Mouse (Mus musculus) kidney, postnatal 0 days (tissue): ENCODE data around the gene Faap20. TPM values are rescaled to one million over a fixed set of nuclear protein-coding genes. Genes with fewer than 3 reads are reported as not detected.
A peak's percentile ranks its signal among the peaks of the same experiment; 100 is the strongest.

ENCODE experiments used
- ATAC-seq: fragments of 200-750 bp; cut with Nextera tagmentation; replicated peaks from 2 replicates; pipeline ENCODE4 v1.8.0; 2017; ENCODE audit warnings: low read depth, moderate number of reproducible peaks, moderate TSS enrichment, moderate library complexity; ENCODE audit not compliant: low FRiP score
- DNase-seq: peaks from one replicate; pipeline ENCODE4 v3.0.0-alpha.2; 2016; ENCODE audit warnings: low spot score
- H3K27ac ChIP-seq: fragments of 300-500 bp; sonication (generic); 2 replicates; pipeline ENCODE4 v1.5.1; 2014; ENCODE audit warnings: mild to moderate bottlenecking
- H3K27me3 ChIP-seq: fragments of 300-500 bp; sonication (generic); 2 replicates; pipeline ENCODE4 v1.6.1; 2014; ENCODE audit warnings: low read length, mixed read lengths; ENCODE audit not compliant: insufficient read depth
- H3K36me3 ChIP-seq: fragments of 300-500 bp; sonication (generic); 2 replicates; pipeline ENCODE4 v1.6.1; 2014; ENCODE audit warnings: low read length, mixed read lengths; ENCODE audit not compliant: insufficient read depth
- H3K4me1 ChIP-seq: fragments of 300-500 bp; sonication (generic); replicated peaks from 2 replicates; pipeline ENCODE4 v1.6.1; 2014; ENCODE audit warnings: antibody characterized with exemption, low read length, mixed read lengths; ENCODE audit not compliant: insufficient read depth
- H3K4me2 ChIP-seq: fragments of 300-500 bp; sonication (generic); 2 replicates; pipeline ENCODE4 v1.6.1; 2014; ENCODE audit warnings: mild to moderate bottlenecking, low read length, moderate library complexity, mixed read lengths
- H3K4me3 ChIP-seq: fragments of 300-500 bp; sonication (generic); replicated peaks from 2 replicates; pipeline ENCODE4 v1.5.1; 2014; ENCODE audit warnings: low read depth, low read length
- H3K9ac ChIP-seq: fragments of 300-500 bp; sonication (generic); 2 replicates; pipeline ENCODE4 v1.6.1; 2014; ENCODE audit warnings: low read depth, low read length
- H3K9me3 ChIP-seq: fragments of 300-500 bp; sonication (generic); replicated peaks from 2 replicates; pipeline ENCODE4 v1.6.1; 2016; ENCODE audit warnings: low read length, inconsistent platforms, mixed read lengths
- CTCF ChIP-seq: IDR thresholded peaks from 2 replicates; pipeline ENCODE4 v1.5.1; 2016; ENCODE audit warnings: antibody characterized with exemption, low read depth, mild to moderate bottlenecking, moderate library complexity
- WGBS: fragments of 180-500 bp; shearing (Covaris S2); extraction: QIAGEN DNeasy Blood & Tissue Kit; methylation state at CpG from one replicate; pipeline ENCODE4 v1.1.7; 2014; 5-methylcytosine and 5-hydroxymethylcytosine counted together
- polyA plus RNA-seq: library from polyadenylated mRNA; unstranded; fragments of >200 nt; fragmentation: Nextera tagmentation; extraction: Ambion mirVana; gene quantifications from 2 replicates; pipeline ENCODE4 v1.2.1, GENCODE M21; 2015

Gene Faap20
- polyA plus RNA-seq, 1 experiment from 2014 or later, result 77.2 TPM

DNA sequence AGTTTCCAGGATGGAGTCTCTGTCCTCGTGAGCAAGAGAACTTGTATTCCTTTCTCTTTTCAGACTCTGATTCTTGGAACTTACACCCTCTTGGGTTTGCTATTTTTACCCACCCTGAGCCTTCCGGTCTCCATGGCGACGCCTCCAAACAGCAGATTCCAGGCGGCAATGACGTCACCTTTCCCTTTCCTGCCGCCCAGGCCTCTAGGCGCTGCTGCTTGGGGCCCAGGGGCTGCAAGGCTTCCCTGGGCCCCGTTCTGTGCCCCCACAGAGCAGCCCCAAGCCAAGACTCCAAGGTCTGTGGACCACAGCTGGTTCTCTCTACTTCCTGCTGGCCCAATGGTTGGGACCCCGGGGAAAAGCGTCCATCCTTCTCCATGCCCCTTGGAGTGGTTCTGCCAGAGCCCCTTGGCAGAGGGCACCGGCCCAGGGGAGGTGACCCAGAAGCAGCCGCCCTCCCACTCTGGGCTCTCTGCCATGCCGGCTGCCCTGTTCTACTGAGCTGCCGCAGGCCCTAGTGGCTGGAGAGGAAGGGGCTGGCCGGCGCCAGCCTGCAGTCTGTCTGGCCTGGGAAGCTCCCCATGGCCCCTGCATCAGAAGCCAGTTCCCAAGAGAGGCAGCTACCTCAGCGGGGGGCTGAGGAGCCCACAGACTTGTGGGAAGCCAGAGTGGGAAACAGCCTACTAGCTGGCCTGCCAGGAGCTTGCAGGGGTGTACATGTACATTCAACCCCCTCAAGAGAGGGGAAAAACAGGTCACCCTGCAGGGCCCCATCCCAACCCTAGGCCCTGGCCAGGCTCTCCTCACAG is 14.1 kb upstream of the Faap20 start:
- Histone ChIP-seq H3K27me3 (no peaks in the 10 kb centered on the region), H3K4me3 (no peak overlapping the region)
- WGBS, result 7% methylated on average over 18 of the region's 18 CpGs

DNA sequence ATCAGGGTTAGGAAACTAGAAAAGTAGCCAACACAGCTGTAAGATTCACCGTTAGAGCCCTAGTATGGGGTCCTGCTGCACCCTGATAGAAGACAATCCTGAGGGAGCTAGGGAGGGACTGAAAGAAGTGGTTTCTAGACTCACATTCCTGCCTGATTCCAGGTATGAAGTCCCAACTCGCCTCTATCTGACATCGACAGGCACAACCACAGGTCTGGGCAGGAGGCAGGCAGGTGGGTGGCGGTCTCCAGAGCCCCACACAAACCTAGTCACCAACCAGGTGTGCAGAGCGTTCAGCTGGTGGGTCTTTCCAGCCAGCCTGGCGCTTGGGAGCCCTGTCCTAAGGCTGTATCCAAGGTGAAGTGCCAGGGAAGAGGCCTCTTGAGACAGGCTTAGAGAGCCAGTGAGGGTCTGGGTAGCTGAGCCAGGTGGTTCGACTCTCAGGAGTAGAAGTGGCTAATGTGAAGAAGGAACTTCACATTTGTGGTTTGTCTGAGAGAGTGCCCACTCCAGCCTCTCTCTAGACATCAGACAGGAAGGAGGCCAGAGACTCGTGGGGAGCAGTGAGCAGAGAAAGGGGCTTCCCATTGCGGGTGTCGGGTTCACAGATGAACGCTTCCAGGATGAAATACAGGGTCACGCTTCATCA is 12.7 kb upstream of the Faap20 start:
- Histone ChIP-seq H3K9me3 (no peaks in the 10 kb centered on the region), H3K9ac (no peak overlapping the region), H3K27ac (peak overlapping the region; percentile 99), H3K4me3 (no peak overlapping the region), H3K4me2 (no peak overlapping the region), H3K4me1 (peaks cover 54% of the 10 kb centered on the region), H3K36me3 (no peaks in the 10 kb centered on the region), H3K27me3 (no peaks in the 10 kb centered on the region)
- TF ChIP-seq CTCF, result no peak
- ATAC-seq (no peak), DNase-seq (no peak)
- WGBS, result 65% methylated on average over 12 of the region's 12 CpGs

More for the DNA sequence above, 14.1 kb upstream of the Faap20 start:
- DNase-seq (peak; percentile 98), ATAC-seq (peak; percentile 76)
- no peak for TF ChIP-seq CTCF
- Histone ChIP-seq H3K9ac (peak overlapping the region; percentile 66), H3K27ac (peak overlapping the region; percentile 99), H3K4me2 (peak overlapping the region; percentile 23), H3K9me3 (no peaks in the 10 kb centered on the region), H3K36me3 (no peaks in the 10 kb centered on the region), H3K4me1 (peaks cover 59% of the 10 kb centered on the region)

DNA sequence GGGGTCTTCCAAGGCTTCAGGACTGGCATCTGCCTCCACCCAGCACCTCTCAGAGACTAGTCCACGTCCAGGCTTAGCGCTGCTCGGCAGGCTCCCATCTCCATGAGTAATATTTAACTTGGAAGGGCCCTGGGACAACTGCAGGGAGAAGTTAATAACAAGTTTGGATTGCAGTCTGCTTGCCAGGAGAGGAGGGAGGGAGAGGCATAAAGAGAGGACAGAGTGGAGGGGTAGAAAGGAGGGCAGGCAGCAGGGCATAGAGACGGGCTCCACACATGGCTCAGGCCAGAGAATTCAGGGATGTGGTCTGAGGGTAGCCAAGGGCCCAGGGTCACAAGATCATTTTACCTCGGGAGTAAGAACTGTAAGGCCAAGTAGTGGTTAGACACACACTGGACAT is 11.3 kb upstream of the Faap20 start:
- ATAC-seq (peak; percentile 53), DNase-seq (peak; percentile 76)
- Histone ChIP-seq H3K27ac (peak overlapping the region; percentile 84), H3K4me1 (peaks cover 49% of the 10 kb centered on the region), H3K36me3 (no peaks in the 10 kb centered on the region), H3K4me3 (no peak overlapping the region), H3K4me2 (no peak overlapping the region), H3K9ac (no peak overlapping the region), H3K9me3 (no peaks in the 10 kb centered on the region), H3K27me3 (no peaks in the 10 kb centered on the region)
- 40% methylated on average over 5 of the region's 5 CpGs for WGBS
- no peak for TF ChIP-seq CTCF

DNA sequence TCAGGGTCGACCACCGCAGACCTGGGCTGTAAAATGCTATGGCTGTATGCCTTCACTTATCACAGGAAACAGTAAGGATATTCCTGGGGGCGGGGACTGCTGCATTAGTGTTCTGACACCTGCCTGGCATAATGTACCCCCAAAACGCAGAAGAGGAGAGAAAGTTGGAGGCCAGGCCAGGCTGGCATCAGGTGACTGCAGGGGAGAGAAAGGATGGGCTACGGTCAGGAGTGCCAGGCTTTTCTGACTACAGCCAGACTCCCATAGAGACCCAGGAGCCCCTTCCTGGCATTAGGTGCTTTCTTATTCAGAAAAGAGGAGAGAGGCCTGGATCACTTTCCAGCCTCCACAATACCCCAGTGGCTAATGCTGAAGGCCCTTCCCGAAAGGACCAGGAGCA is 10.1 kb upstream of the Faap20 start:
- Histone ChIP-seq H3K4me3 (no peak overlapping the region), H3K4me2 (no peak overlapping the region), H3K27ac (no peak overlapping the region), H3K27me3 (no peaks in the 10 kb centered on the region), H3K9ac (no peak overlapping the region), H3K9me3 (no peaks in the 10 kb centered on the region), H3K36me3 (no peaks in the 10 kb centered on the region), H3K4me1 (peaks cover 37% of the 10 kb centered on the region)
- WGBS, result 62% methylated on average over 6 of the region's 6 CpGs
- no peak for TF ChIP-seq CTCF
- DNase-seq (no peak), ATAC-seq (no peak)

DNA sequence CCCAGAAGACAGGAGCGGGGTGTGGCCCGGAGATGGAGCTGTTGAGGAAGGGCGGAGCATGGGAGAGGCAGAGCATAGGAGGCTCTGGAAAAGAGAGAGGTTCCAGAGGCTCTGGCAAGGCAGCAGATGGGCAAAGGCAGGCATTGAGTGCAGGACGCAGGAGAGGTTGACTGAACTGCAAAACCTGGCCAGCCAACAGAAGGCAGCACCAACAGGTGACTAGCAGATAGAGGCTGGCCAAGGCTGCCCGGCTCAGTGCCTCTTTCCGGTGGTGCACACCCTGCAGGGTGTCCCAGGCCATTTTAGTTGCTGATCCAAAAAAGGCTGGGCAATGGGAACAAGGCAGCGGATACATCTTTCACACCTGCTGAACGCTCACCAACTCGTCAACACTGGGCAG is 7.8 kb upstream of the Faap20 start:
- H3K27me3 ChIP-seq, result no peaks in the 10 kb centered on the region
- H3K36me3 ChIP-seq, result no peaks in the 10 kb centered on the region
- H3K9ac ChIP-seq, result no peak overlapping the region
- DNase-seq, result no peak
- H3K4me3 ChIP-seq, result no peak overlapping the region
- peak; percentile 18; the same call in 1 of the 2 replicates for TF ChIP-seq CTCF
- H3K4me2 ChIP-seq, result no peak overlapping the region
- H3K9me3 ChIP-seq, result no peaks in the 10 kb centered on the region
- peaks cover 23% of the 10 kb centered on the region for H3K4me1 ChIP-seq
- no peak for ATAC-seq
- WGBS, result 78% methylated on average over 9 of the region's 9 CpGs
- H3K27ac ChIP-seq, result no peak overlapping the region

DNA sequence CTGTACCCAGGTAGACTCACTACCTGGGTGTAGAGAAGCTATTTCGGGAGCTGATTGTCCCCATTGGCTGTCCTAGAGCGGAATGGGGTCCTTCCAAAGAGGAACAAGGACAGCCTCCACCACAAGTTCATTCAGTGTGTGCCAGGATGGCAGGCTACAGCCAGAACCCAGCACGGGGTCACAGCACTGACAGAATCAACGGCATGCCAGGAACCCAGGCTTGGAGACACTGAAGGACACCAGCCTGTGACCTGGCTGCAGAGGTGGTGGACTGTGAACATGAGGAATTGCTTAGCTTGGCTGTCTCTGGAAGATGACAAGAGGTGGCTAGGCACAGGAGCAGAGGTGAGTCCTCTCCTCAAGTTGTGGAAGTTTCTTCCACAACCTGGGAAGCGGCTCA is 7.3 kb upstream of the Faap20 start:
- Histone ChIP-seq H3K27me3 (no peaks in the 10 kb centered on the region), H3K4me3 (no peak overlapping the region), H3K36me3 (no peaks in the 10 kb centered on the region), H3K9ac (no peak overlapping the region), H3K4me1 (peaks cover 18% of the 10 kb centered on the region), H3K9me3 (no peaks in the 10 kb centered on the region), H3K27ac (no peak overlapping the region), H3K4me2 (no peak overlapping the region)
- 87% methylated on average over 5 of the region's 5 CpGs for WGBS
- no peak for TF ChIP-seq CTCF
- no peak for DNase-seq
- no peak for ATAC-seq
